Mouse (Mus musculus) lung, postnatal 0 days (tissue): ENCODE measurements around the gene Kctd8.

Source experiments
- CTCF ChIP-seq: IDR thresholded peaks from 2 replicates; pipeline ENCODE4 v1.5.1; 2016; ENCODE audit warnings: antibody characterized with exemption, mild to moderate bottlenecking
- EP300 ChIP-seq: IDR thresholded peaks from 2 replicates; pipeline ENCODE4 v1.6.1; 2016; ENCODE audit warnings: antibody characterized with exemption, mild to moderate bottlenecking, control low read depth

DNA sequence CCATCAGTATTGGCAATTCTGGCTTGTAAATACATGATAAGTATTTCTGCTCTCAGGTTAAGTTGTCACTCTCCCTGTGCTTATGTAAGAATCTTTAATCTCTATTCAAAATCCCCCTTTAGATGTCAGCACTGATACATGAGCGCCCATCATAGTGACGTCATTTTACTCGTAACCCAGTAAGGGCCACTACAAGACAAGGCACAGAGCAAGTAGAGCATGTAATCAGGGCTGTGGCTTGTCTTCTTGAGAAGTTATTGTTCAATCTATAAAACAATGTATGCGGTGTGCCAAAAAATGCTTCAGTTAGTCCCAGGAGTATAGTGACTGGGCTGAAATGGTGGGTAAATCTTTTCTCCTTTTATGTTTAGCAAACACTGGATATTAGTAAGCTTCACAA, 13.9 kb downstream of the Kctd8 start:
- TF ChIP-seq EP300 (no peak), CTCF (no peak)
